Mouse (Mus musculus): ENCODE results near the gene Plac8.

DNA sequence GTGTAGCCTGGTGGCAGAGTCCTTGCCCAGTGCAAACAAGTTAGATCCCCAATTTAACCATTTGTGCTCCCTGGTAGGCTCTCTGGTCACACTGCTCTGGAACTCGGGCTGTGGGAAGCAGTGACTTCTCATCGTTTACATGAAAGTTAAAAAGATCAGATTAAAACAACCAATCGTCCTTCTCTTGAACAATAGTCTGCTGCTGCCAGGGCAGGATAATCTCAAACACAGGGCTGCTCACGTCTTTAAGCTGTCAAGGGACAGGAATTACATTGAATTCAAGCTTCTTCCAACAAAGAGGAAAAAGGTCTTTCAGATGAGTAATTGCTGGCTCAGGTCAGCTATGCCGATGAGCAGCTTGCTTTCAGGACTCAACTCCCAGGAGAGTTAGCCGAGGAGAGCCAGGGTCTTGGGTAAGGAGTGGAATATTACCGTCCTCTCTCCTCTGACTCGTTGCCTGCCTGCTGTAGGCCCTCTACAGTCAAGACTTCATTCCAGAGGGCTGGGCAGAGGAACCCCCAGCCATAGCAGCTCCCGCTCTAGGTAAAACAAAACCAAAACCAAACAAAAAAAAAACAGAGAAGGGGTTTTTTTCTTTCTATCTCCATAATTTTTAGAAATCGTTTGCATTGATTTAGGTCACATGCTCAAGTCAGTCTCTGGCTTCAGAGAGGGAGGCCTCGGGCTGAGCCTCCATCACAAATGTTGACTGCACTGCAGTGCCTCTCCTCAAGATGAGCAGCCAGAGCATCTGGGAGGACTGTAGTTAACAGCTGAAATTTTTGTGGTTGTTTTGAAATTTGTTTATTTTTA is 9.8 kb upstream of the Plac8 start:
- no peak for TF ChIP-seq CTCF (IDR thresholded peaks at IDR 0.05; ENCODE audit: low read depth)
- TF ChIP-seq EP300 (IDR thresholded peaks at IDR 0.05; ENCODE audit: low read depth): no peak

Data from liver, postnatal 0 days (tissue).